Mouse (Mus musculus) G1E (cell line): ENCODE results near the gene Fat2. TPM values are rescaled to one million over a fixed set of nuclear protein-coding genes. Genes with fewer than 3 reads are reported as not detected.

ENCODE experiments used
- ATAC-seq: 2 replicates; pipeline ENCODE4 v1.8.0; 2016; ENCODE audit warnings: mild to moderate bottlenecking; ENCODE audit not compliant: insufficient number of reproducible peaks, poor library complexity, low FRiP score, severe bottlenecking; ENCODE audit errors: extremely low read depth
- DNase-seq: peaks from one replicate; pipeline ENCODE4 v3.0.0; 2012; ENCODE audit warnings: low spot score
- H3K27me3 ChIP-seq: 2 replicates; pipeline ENCODE4 v1.6.1; 2012; ENCODE audit warnings: mild to moderate bottlenecking, low read length, inconsistent platforms; ENCODE audit not compliant: insufficient read depth
- H3K36me3 ChIP-seq: replicated peaks from 2 replicates; pipeline ENCODE3; 2012; ENCODE audit warnings: mild to moderate bottlenecking, inconsistent platforms
- H3K4me1 ChIP-seq: 2 replicates; pipeline ENCODE4 v1.6.1; 2012; ENCODE audit warnings: low read depth, low read length, inconsistent platforms, mixed read lengths; ENCODE audit not compliant: insufficient read depth
- H3K4me3 ChIP-seq: 2 replicates; pipeline ENCODE4 v1.5.1; 2012; ENCODE audit warnings: low read depth, mild to moderate bottlenecking, inconsistent platforms, low read length, moderate library complexity, mixed read lengths
- H3K9me3 ChIP-seq: replicated peaks from 2 replicates; pipeline ENCODE4 v1.6.1; 2012; ENCODE audit warnings: inconsistent platforms
- CTCF ChIP-seq: IDR thresholded peaks from 2 replicates; pipeline ENCODE4 v1.5.1; 2012; ENCODE audit warnings: low read depth, low read length, inconsistent platforms, mixed read lengths
- GATA1 ChIP-seq: IDR thresholded peaks from 2 replicates; pipeline ENCODE4 v1.6.1; 2012; ENCODE audit warnings: borderline replicate concordance, low read length, inconsistent platforms, mixed read lengths
- GATA2 ChIP-seq: IDR thresholded peaks from 2 replicates; pipeline ENCODE4 v1.6.1; 2012; ENCODE audit warnings: low read depth, low read length, inconsistent platforms, borderline replicate concordance
- POLR2AphosphoS5 ChIP-seq: IDR thresholded peaks from 2 replicates; pipeline ENCODE4 v1.6.1; 2012; ENCODE audit warnings: low read depth, low read length, inconsistent platforms; ENCODE audit not compliant: insufficient replicate concordance
- TAL1 ChIP-seq: conservative IDR thresholded peaks from 2 replicates; pipeline ENCODE4 v1.6.1; 2012; ENCODE audit warnings: low read depth, low read length, inconsistent platforms, mixed read lengths
- polyA plus RNA-seq: library from polyadenylated mRNA; stranded (reverse); fragments of >175 nt; gene quantifications from 2 replicates; pipeline ENCODE4 v1.2.3, GENCODE M21; 2012
- total RNA-seq, 2 experiments: library from RNA; stranded (forward) in 1 of 2; stranded (reverse) in 1 of 2; fragments of 200-1000 nt in 1 of 2; fragments of >200 nt in 1 of 2; fragmentation: Nextera tagmentation in 1 of 2; gene quantifications; 2 replicates each; pipeline ENCODE4 v1.2.3; 2014 to 2017

Gene Fat2
- total and polyA plus RNA-seq, 3 experiments = 0.11 TPM; not detected in 2

DNA sequence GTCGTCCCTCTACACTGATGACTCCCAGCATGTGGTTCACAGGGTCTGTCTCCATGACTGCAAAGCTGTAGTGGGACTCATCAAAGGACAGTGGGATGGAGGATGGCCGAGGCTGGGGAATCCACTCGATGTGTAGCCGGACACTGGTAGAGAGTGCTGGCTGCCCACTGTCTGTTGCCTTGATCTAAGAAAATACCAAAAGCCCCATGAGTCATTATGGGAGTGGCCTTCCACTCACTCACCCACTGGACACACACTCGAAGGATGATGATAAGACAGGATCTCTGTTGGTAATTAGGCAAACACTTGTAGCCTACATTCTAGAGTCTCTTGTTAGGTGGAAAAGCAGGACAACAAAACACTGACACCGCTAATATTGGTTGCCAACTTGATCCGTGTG lies 44.5 kb downstream of the Fat2 start:
- Histone ChIP-seq H3K4me3 (no peak overlapping the region), H3K4me1 (no peaks in the 10 kb centered on the region), H3K9me3 (no peaks in the 10 kb centered on the region), H3K27me3 (peaks cover 4% of the 10 kb centered on the region; the same call in 1 of the 2 replicates), H3K36me3 (no peaks in the 10 kb centered on the region)
- ATAC-seq (no peak), DNase-seq (no peak)
- TF ChIP-seq CTCF = no peak
- no peak for TF ChIP-seq GATA1
- no peak for TF ChIP-seq TAL1
- no peak for TF ChIP-seq GATA2
- no peak for TF ChIP-seq POLR2AphosphoS5

GRCm38 (mm10) chr11:55289851-55290391 lies 46.4 kb downstream of the Fat2 start:
- Histone ChIP-seq H3K36me3 (no peaks in the 10 kb centered on the region), H3K27me3 (no peaks in the 10 kb centered on the region; the same call in 1 of the 2 replicates), H3K4me1 (no peaks in the 10 kb centered on the region), H3K4me3 (no peak overlapping the region), H3K9me3 (no peaks in the 10 kb centered on the region)
- TF ChIP-seq TAL1 (no peak), CTCF (no peak), POLR2AphosphoS5 (no peak), GATA2 (no peak), GATA1 (no peak)
- DNase-seq (no peak), ATAC-seq (no peak; the same call in 1 of the 2 replicates)

DNA sequence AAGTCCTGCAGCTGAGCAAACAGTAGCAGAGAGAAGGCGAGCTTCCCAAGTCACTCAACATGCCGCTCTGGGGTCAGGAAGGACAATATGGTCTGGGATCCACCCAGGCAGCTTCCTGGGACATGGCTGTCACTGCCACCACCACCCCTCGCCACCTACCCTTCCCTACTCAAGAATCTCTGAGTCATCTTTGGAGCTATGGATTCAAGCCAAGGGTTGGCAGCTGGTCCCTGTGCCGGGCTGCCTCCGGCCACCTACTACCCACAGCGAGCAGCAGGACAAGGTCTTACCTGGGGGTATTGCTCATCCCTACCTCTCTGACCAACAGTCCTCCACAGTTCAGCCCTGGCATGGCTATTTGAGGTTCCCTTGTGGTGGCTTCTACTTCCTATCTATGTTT lies 61.6 kb downstream of the Fat2 start:
- Histone ChIP-seq H3K9me3 (no peaks in the 10 kb centered on the region), H3K4me1 (no peaks in the 10 kb centered on the region), H3K4me3 (no peak overlapping the region), H3K27me3 (peaks cover 8% of the 10 kb centered on the region), H3K36me3 (no peaks in the 10 kb centered on the region)
- TF ChIP-seq GATA2 (no peak), TAL1 (no peak), POLR2AphosphoS5 (no peak), GATA1 (no peak), CTCF (no peak)
- ATAC-seq = no peak
- no peak for DNase-seq

DNA sequence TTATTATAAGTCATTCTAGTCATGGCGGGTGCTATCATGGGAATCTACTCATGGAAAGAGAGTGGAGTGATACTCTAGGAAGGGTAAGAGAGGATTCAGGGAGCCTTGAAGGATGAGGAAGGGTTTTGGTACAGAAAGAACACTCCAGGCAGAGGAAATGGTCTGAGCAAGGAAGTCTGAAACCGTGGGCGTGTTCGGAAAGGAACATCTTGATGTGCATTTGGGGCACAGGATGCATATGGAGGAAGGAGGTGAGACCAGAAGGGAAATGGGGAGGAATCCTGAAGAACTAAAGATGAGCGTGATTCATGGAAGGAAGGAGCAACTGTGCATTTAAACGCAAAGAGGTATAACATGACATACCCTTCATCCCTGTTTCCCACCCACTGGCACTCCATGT lies 67.8 kb downstream of the Fat2 start:
- Histone ChIP-seq H3K36me3 (no peaks in the 10 kb centered on the region), H3K4me3 (no peak overlapping the region), H3K9me3 (no peaks in the 10 kb centered on the region), H3K27me3 (peaks cover 4% of the 10 kb centered on the region; the same call in 1 of the 2 replicates), H3K4me1 (no peaks in the 10 kb centered on the region)
- no peak for ATAC-seq
- no peak for DNase-seq
- no peak for TF ChIP-seq TAL1
- TF ChIP-seq GATA2 = no peak
- TF ChIP-seq GATA1 = no peak
- no peak for TF ChIP-seq POLR2AphosphoS5

DNA sequence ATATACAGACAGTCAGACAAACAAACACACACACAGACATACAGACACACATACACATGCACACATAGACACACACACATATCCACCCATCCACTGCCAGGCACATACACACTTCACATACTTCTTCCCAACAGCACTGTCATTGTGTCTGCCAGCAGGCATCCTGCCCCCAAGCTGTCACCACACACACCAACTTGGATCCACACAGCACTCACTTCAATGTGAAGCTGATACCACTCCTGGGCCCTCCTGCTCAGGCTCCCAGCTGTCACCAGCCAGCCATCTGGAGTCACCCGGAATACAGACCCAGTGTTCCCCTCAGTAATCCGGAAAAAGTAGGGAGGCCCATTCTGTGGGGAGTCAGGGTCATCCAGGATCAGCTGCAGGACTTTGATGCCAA lies 70.7 kb downstream of the Fat2 start:
- no peaks in the 10 kb centered on the region for H3K4me1 ChIP-seq
- H3K27me3 ChIP-seq = peaks cover 3% of the 10 kb centered on the region; the same call in 1 of the 2 replicates

GRCm38 (mm10) chr11:55264318-55264717 lies 72.0 kb downstream of the Fat2 start:
- Histone ChIP-seq H3K27me3 (peaks cover 3% of the 10 kb centered on the region; the same call in 1 of the 2 replicates), H3K4me1 (no peaks in the 10 kb centered on the region), H3K9me3 (no peaks in the 10 kb centered on the region), H3K36me3 (no peaks in the 10 kb centered on the region), H3K4me3 (no peak overlapping the region)
- DNase-seq (no peak), ATAC-seq (no peak)
- TF ChIP-seq GATA1 (no peak), POLR2AphosphoS5 (no peak), TAL1 (no peak), GATA2 (no peak), CTCF (no peak)

More for the DNA sequence above, 70.7 kb downstream of the Fat2 start:
- no peaks in the 10 kb centered on the region for H3K9me3 ChIP-seq
- H3K4me3 ChIP-seq = no peak overlapping the region
- ATAC-seq (no peak), DNase-seq (no peak)
- H3K36me3 ChIP-seq = no peaks in the 10 kb centered on the region
- TF ChIP-seq GATA1 (no peak), CTCF (no peak), GATA2 (no peak), POLR2AphosphoS5 (no peak), TAL1 (no peak)
